Mouse (Mus musculus) forebrain, embryonic 13.5 days (tissue): ENCODE results near the gene Tmem151a. TPM values are rescaled to one million over a fixed set of nuclear protein-coding genes. Genes with fewer than 3 reads are reported as not detected.

ENCODE experiments used
- ATAC-seq: fragments of 200-750 bp; cut with Nextera tagmentation; 2 replicates; pipeline ENCODE4 v1.8.0; 2017
- H3K27ac ChIP-seq: fragments of 300-500 bp; sonication (generic); 2 replicates; pipeline ENCODE4 v1.5.1; 2015; ENCODE audit warnings: inconsistent platforms, mild to moderate bottlenecking, moderate library complexity
- H3K27me3 ChIP-seq: fragments of 300-500 bp; sonication (generic); 2 replicates; pipeline ENCODE4 v1.6.1; 2015; ENCODE audit warnings: mild to moderate bottlenecking, inconsistent platforms
- H3K36me3 ChIP-seq: fragments of 300-500 bp; sonication (generic); 2 replicates; pipeline ENCODE4 v1.6.1; 2015; ENCODE audit warnings: mild to moderate bottlenecking, inconsistent platforms; ENCODE audit not compliant: poor library complexity, severe bottlenecking
- H3K4me1 ChIP-seq: fragments of 300-500 bp; sonication (generic); 2 replicates; pipeline ENCODE4 v1.6.1; 2015; ENCODE audit warnings: inconsistent platforms
- H3K4me2 ChIP-seq: fragments of 300-500 bp; sonication (generic); 2 replicates; pipeline ENCODE4 v1.6.1; 2015; ENCODE audit warnings: inconsistent platforms, mild to moderate bottlenecking, moderate library complexity
- H3K4me3 ChIP-seq: fragments of 300-500 bp; sonication (generic); 2 replicates; pipeline ENCODE4 v1.5.1; 2015; ENCODE audit warnings: mild to moderate bottlenecking, inconsistent platforms
- H3K9ac ChIP-seq: fragments of 300-500 bp; sonication (generic); 2 replicates; pipeline ENCODE4 v1.6.1; 2015; ENCODE audit warnings: mild to moderate bottlenecking, inconsistent platforms
- H3K9me3 ChIP-seq: fragments of 300-500 bp; sonication (generic); replicated peaks from 2 replicates; pipeline ENCODE4 v1.6.1; 2016; ENCODE audit warnings: inconsistent platforms
- WGBS: fragments of 180-500 bp; shearing (Covaris S2); methylation state at CpG from one replicate; pipeline ENCODE4 v1.1.7; 2015; 5-methylcytosine and 5-hydroxymethylcytosine counted together
- polyA plus RNA-seq: library from polyadenylated mRNA; unstranded; fragments of >200 nt; fragmentation: Nextera tagmentation; extraction: Ambion mirVana; gene quantifications from 2 replicates; pipeline ENCODE4 v1.2.1, GENCODE M21; 2015

The Tmem151a gene
- polyA plus RNA-seq, 1 experiment from 2014 or later, result 2.8 TPM

DNA sequence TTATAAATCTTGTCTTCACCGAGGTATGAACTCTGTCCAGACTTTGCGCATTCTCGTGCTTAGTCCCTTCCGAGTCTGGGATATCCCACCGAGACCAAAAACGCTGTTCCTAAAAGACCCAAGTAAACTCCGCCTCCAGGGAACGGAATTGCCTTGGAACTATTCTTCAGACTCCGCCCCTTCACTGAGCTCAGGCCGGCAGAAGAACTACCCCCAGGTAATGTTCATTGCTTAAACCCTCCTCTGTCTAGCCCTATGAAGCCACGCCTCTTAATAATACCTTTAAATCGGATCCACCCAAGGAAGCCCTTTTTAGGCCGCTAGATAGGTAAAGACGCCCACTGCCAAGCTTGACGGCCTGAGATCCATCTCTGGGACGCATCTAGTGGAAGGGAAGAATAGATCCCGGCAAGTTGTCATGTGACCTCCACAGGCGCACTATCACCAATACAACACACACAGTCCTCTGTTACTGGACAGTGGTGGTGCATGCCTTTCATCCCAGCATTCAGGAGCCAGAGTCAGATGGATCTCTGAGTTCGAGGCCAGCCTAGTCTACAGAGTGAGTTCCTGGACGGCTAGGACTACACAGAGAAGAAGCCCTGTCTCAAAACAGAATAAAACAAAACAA, 12.8 kb downstream of the Tmem151a start:
- Histone ChIP-seq H3K4me3 (peak overlapping the region; percentile 39), H3K9me3 (no peaks in the 10 kb centered on the region), H3K4me1 (peaks cover 42% of the 10 kb centered on the region), H3K27me3 (peaks cover 38% of the 10 kb centered on the region), H3K4me2 (peak overlapping the region; percentile 64), H3K27ac (no peak overlapping the region), H3K9ac (peak overlapping the region; percentile 62; the same call in 1 of the 2 replicates), H3K36me3 (no peaks in the 10 kb centered on the region)
- peak; percentile 5; the same call in 1 of the 2 replicates for ATAC-seq
- 2% methylated on average over 20 of the region's 20 CpGs for WGBS

GRCm38 (mm10) chr19:5071545-5072369, 13.6 kb downstream of the Tmem151a start:
- Histone ChIP-seq H3K4me1 (peaks cover 48% of the 10 kb centered on the region), H3K27me3 (peaks cover 45% of the 10 kb centered on the region), H3K27ac (peak overlapping the region; percentile 52), H3K4me3 (peak overlapping the region; percentile 39), H3K9me3 (no peaks in the 10 kb centered on the region), H3K36me3 (no peaks in the 10 kb centered on the region), H3K9ac (peak overlapping the region; percentile 62), H3K4me2 (peak overlapping the region; percentile 64)
- under 1% methylated on average over 40 of the region's 40 CpGs for WGBS
- peak; percentile 85 for ATAC-seq

DNA sequence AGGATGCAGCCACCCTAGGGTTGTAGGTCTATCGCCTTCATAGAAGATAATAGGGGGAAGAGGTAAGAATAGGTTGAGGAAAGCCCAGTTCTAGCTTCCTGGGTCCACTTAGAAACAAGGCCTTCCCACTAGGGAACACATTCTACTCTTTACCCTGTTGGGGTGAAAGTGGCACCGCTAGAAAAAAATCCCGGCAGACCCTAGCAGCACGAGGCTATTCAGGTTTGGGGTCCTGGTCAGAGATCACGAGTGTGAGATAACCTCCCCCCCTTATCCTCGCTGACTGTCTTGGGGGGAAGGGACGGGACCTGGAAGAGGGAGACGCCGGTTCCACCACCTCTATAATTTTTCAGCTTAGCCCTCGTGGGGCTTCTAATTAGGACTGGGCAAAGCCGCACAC, 14.3 kb downstream of the Tmem151a start:
- WGBS, result 5% methylated on average over 11 of the region's 11 CpGs

GRCm38 (mm10) chr19:5069978-5070377, 15.4 kb downstream of the Tmem151a start:
- Histone ChIP-seq H3K4me3 (no peak overlapping the region), H3K4me1 (peaks cover 48% of the 10 kb centered on the region), H3K9ac (no peak overlapping the region), H3K27ac (no peak overlapping the region), H3K4me2 (0 out of 2 replicates have a peak overlapping the region, but pooled peaks have one; percentile 69), H3K9me3 (no peaks in the 10 kb centered on the region), H3K36me3 (no peaks in the 10 kb centered on the region), H3K27me3 (peaks cover 50% of the 10 kb centered on the region)
- ATAC-seq, result no peak
- 89% methylated on average over 7 of the region's 7 CpGs for WGBS

More for the DNA sequence above, 14.3 kb downstream of the Tmem151a start:
- peak overlapping the region; percentile 64 for H3K4me2 ChIP-seq
- peaks cover 48% of the 10 kb centered on the region for H3K27me3 ChIP-seq
- peak overlapping the region; percentile 39 for H3K4me3 ChIP-seq
- no peaks in the 10 kb centered on the region for H3K9me3 ChIP-seq
- peak overlapping the region; percentile 62 for H3K9ac ChIP-seq
- ATAC-seq, result no peak
- peaks cover 48% of the 10 kb centered on the region for H3K4me1 ChIP-seq
- H3K36me3 ChIP-seq, result no peaks in the 10 kb centered on the region
- peak overlapping the region; percentile 52 for H3K27ac ChIP-seq

DNA sequence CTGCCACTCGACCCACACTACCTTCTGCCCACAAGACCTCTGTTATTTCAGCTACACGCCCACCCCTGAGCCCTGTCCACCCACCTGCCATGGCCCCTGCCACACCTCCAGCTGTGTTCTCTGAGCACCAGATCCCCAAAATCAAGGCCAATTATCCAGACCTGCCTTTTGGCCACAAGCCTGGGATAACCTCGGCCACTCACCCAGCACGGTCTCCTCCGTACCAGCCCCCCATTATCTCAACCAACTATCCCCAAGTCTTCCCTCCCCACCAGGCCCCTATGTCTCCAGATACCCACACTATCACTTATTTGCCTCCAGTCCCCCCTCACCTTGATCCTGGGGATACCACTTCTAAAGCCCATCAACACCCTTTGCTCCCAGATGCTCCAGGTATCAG, 15.8 kb downstream of the Tmem151a start:
- Histone ChIP-seq H3K4me1 (peaks cover 48% of the 10 kb centered on the region), H3K4me3 (no peak overlapping the region), H3K4me2 (0 out of 2 replicates have a peak overlapping the region, but pooled peaks have one; percentile 69), H3K9ac (no peak overlapping the region), H3K36me3 (no peaks in the 10 kb centered on the region), H3K27me3 (peaks cover 46% of the 10 kb centered on the region), H3K27ac (no peak overlapping the region), H3K9me3 (no peaks in the 10 kb centered on the region)
- 84% methylated on average over 5 of the region's 5 CpGs for WGBS
- ATAC-seq, result no peak

- H3K9ac ChIP-seq, result peak overlapping the region; percentile 62
- peak overlapping the region; percentile 36 for H3K4me3 ChIP-seq
- H3K4me1 ChIP-seq, result peaks cover 48% of the 10 kb centered on the region
- ATAC-seq, result no peak
- H3K27me3 ChIP-seq, result peaks cover 45% of the 10 kb centered on the region
- WGBS, result 39% methylated on average over 21 of the region's 21 CpGs
- H3K36me3 ChIP-seq, result no peaks in the 10 kb centered on the region
- no peaks in the 10 kb centered on the region for H3K9me3 ChIP-seq
- no peak overlapping the region for H3K27ac ChIP-seq
- H3K4me2 ChIP-seq, result peak overlapping the region; percentile 69
Measured at GRCm38 (mm10) chr19:5068570-5069234, 16.6 kb downstream of the Tmem151a start.

GRCm38 (mm10) chr19:5067867-5068569, 17.3 kb downstream of the Tmem151a start, which contains the start of gene Cd248:
Gene Cd248 (plus strand): TSS chr19:5068078.
- Histone ChIP-seq H3K36me3 (no peaks in the 10 kb centered on the region), H3K27ac (0 out of 2 replicates have a peak within 1 kb of the TSS, but pooled peaks have one; percentile 20), H3K4me2 (peak within 1 kb of the TSS; percentile 69), H3K4me3 (peak within 1 kb of the TSS; percentile 36), H3K4me1 (peaks cover 47% of the 10 kb centered on the region), H3K9me3 (no peaks in the 10 kb centered on the region), H3K27me3 (peaks cover 45% of the 10 kb centered on the region), H3K9ac (peak within 1 kb of the TSS; percentile 62)
- ATAC-seq, result peak; percentile 26
- WGBS, result 1% methylated on average over 51 of the region's 56 CpGs

GRCm38 (mm10) chr19:5067040-5067799, 18.1 kb downstream of the Tmem151a start:
- peak overlapping the region; percentile 36 for H3K4me3 ChIP-seq
- peak overlapping the region; percentile 69 for H3K4me2 ChIP-seq
- no peak overlapping the region for H3K27ac ChIP-seq
- H3K4me1 ChIP-seq, result peaks cover 39% of the 10 kb centered on the region
- peak overlapping the region; percentile 62; the same call in 1 of the 2 replicates for H3K9ac ChIP-seq
- ATAC-seq, result no peak
- no peaks in the 10 kb centered on the region for H3K36me3 ChIP-seq
- peaks cover 45% of the 10 kb centered on the region for H3K27me3 ChIP-seq
- H3K9me3 ChIP-seq, result no peaks in the 10 kb centered on the region
- 13% methylated on average over 15 of the region's 15 CpGs for WGBS

DNA sequence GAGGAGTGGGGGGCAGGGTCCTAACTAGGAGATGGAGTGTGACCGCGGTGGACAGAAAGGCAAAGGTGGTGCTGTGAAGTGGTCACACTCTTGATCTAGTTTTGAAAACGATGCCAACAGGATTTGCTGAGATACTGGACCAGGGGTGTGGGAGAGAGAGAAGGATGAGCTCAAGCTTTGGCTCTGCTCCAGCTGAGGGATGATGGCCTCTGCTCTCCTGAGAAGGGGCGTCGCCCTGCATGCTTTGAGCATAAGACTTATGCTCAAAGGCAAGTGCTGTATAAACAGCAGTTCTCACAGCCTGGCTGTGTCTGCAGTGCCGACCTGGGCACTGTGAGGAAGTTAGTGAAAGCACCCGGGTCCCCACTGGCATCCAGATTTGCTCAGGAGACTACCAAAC, 20.2 kb downstream of the Tmem151a start:
- H3K4me3 ChIP-seq, result no peak overlapping the region
- ATAC-seq, result no peak
- H3K27me3 ChIP-seq, result peaks cover 40% of the 10 kb centered on the region
- 0 out of 2 replicates have a peak overlapping the region, but pooled peaks have one; percentile 14 for H3K9ac ChIP-seq
- H3K4me1 ChIP-seq, result peaks cover 28% of the 10 kb centered on the region
- 72% methylated on average over 7 of the region's 7 CpGs for WGBS
- no peaks in the 10 kb centered on the region for H3K36me3 ChIP-seq
- no peaks in the 10 kb centered on the region for H3K9me3 ChIP-seq
- H3K27ac ChIP-seq, result no peak overlapping the region
- no peak overlapping the region for H3K4me2 ChIP-seq

GRCm38 (mm10) chr19:5062446-5062845, 22.9 kb downstream of the Tmem151a start:
- H3K4me3 ChIP-seq, result no peak overlapping the region
- no peak overlapping the region for H3K9ac ChIP-seq
- H3K4me2 ChIP-seq, result no peak overlapping the region
- no peaks in the 10 kb centered on the region for H3K9me3 ChIP-seq
- no peak overlapping the region for H3K27ac ChIP-seq
- 93% methylated on average over 6 of the region's 6 CpGs for WGBS
- ATAC-seq, result no peak
- peaks cover 19% of the 10 kb centered on the region for H3K27me3 ChIP-seq
- peaks cover 21% of the 10 kb centered on the region for H3K4me1 ChIP-seq
- H3K36me3 ChIP-seq, result no peaks in the 10 kb centered on the region

- H3K4me1 ChIP-seq, result peaks cover 17% of the 10 kb centered on the region
- no peaks in the 10 kb centered on the region for H3K36me3 ChIP-seq
- no peak overlapping the region for H3K27ac ChIP-seq
- no peak overlapping the region for H3K9ac ChIP-seq
- no peaks in the 10 kb centered on the region for H3K9me3 ChIP-seq
- 87% methylated on average over 5 of the region's 5 CpGs for WGBS
- H3K4me3 ChIP-seq, result no peak overlapping the region
- ATAC-seq, result no peak
- H3K27me3 ChIP-seq, result peaks cover 15% of the 10 kb centered on the region
- H3K4me2 ChIP-seq, result no peak overlapping the region
Measured at GRCm38 (mm10) chr19:5062041-5062440, 23.3 kb downstream of the Tmem151a start.
